Mouse (Mus musculus): Measurements from ENCODE around the gene 2300002M23Rik. TPM values are rescaled to one million over a fixed set of nuclear protein-coding genes. Genes with fewer than 3 reads are reported as not detected.

2300002M23Rik gene
- polyA plus RNA-seq, 1 experiment from 2014 or later, result not detected

GRCm38 (mm10) chr17:35591219-35591578 is 23.9 kb downstream of the 2300002M23Rik start:
- no peak overlapping the region for H3K27ac ChIP-seq (ENCODE audit: low read depth)
- no peak for TF ChIP-seq CTCF (IDR thresholded peaks at IDR 0.05; ENCODE audit: low read depth)
- TF ChIP-seq EP300 (IDR thresholded peaks at IDR 0.05; ENCODE audit: low read depth), result no peak

GRCm38 (mm10) chr17:35591731-35592130 is 24.5 kb downstream of the 2300002M23Rik start:
- no peak for DNase-seq
- Histone ChIP-seq H3K9me3 (ENCODE audit: low read length) (no peaks in the 10 kb centered on the region), H3K27ac (ENCODE audit: low read depth) (no peak overlapping the region), H3K36me3 (replicated peaks; ENCODE audit: insufficient read depth, low read length) (no peaks in the 10 kb centered on the region), H3K4me3 (ENCODE audit: low read depth, low read length) (no peak overlapping the region), H3K4me1 (ENCODE audit: insufficient read depth) (no peaks in the 10 kb centered on the region), H3K27me3 (ENCODE audit: insufficient read depth, low read length) (no peaks in the 10 kb centered on the region), H3K9ac (replicated peaks) (no peak overlapping the region), H3K4me2 (ENCODE audit: low read depth, low read length) (no peak overlapping the region)
- WGBS (ENCODE audit: insufficient replicate concordance), result 84% methylated on average over 15 of the region's 15 CpGs
- TF ChIP-seq CTCF (IDR thresholded peaks at IDR 0.05; ENCODE audit: low read depth), result no peak
- no peak for TF ChIP-seq EP300 (IDR thresholded peaks at IDR 0.05; ENCODE audit: low read depth)
- no peak for ATAC-seq

More at GRCm38 (mm10) chr17:35591219-35591578, 23.9 kb downstream of the 2300002M23Rik start:
- WGBS (ENCODE audit: insufficient replicate concordance), result 93% methylated on average over 7 of the region's 7 CpGs
- Histone ChIP-seq H3K4me1 (ENCODE audit: insufficient read depth) (no peaks in the 10 kb centered on the region), H3K36me3 (replicated peaks; ENCODE audit: insufficient read depth, low read length) (no peaks in the 10 kb centered on the region), H3K9ac (replicated peaks) (no peak overlapping the region), H3K4me3 (ENCODE audit: low read depth, low read length) (no peak overlapping the region), H3K27me3 (ENCODE audit: insufficient read depth, low read length) (no peaks in the 10 kb centered on the region), H3K4me2 (ENCODE audit: low read depth, low read length) (no peak overlapping the region), H3K9me3 (ENCODE audit: low read length) (no peaks in the 10 kb centered on the region)
- ATAC-seq (no peak), DNase-seq (no peak)

- DNase-seq, result no peak
- H3K27ac ChIP-seq (ENCODE audit: low read depth), result no peak overlapping the region
- TF ChIP-seq CTCF (IDR thresholded peaks at IDR 0.05; ENCODE audit: low read depth) (no peak), EP300 (IDR thresholded peaks at IDR 0.05; ENCODE audit: low read depth) (no peak)
- no peak overlapping the region for H3K4me3 ChIP-seq (ENCODE audit: low read depth, low read length)
- 67% methylated on average over 9 of the region's 9 CpGs for WGBS (ENCODE audit: insufficient replicate concordance)
- no peaks in the 10 kb centered on the region for H3K4me1 ChIP-seq (ENCODE audit: insufficient read depth)
- ATAC-seq, result no peak
- H3K27me3 ChIP-seq (ENCODE audit: insufficient read depth, low read length), result no peaks in the 10 kb centered on the region
- no peaks in the 10 kb centered on the region for H3K36me3 ChIP-seq (replicated peaks; ENCODE audit: insufficient read depth, low read length)
- no peaks in the 10 kb centered on the region for H3K9me3 ChIP-seq (ENCODE audit: low read length)
- H3K9ac ChIP-seq (replicated peaks), result no peak overlapping the region
- H3K4me2 ChIP-seq (ENCODE audit: low read depth, low read length), result no peak overlapping the region
Observed at GRCm38 (mm10) chr17:35592131-35592530, 24.9 kb downstream of the 2300002M23Rik start.

GRCm38 (mm10) chr17:35593786-35594185 is 26.5 kb downstream of the 2300002M23Rik start:
- Histone ChIP-seq H3K4me1 (ENCODE audit: insufficient read depth) (no peaks in the 10 kb centered on the region), H3K36me3 (replicated peaks; ENCODE audit: insufficient read depth, low read length) (no peaks in the 10 kb centered on the region), H3K9ac (replicated peaks) (no peak overlapping the region), H3K27ac (ENCODE audit: low read depth) (no peak overlapping the region), H3K27me3 (ENCODE audit: insufficient read depth, low read length) (no peaks in the 10 kb centered on the region), H3K4me2 (ENCODE audit: low read depth, low read length) (no peak overlapping the region), H3K4me3 (ENCODE audit: low read depth, low read length) (no peak overlapping the region), H3K9me3 (ENCODE audit: low read length) (no peaks in the 10 kb centered on the region)
- no peak for ATAC-seq
- TF ChIP-seq EP300 (IDR thresholded peaks at IDR 0.05; ENCODE audit: low read depth) (no peak), CTCF (IDR thresholded peaks at IDR 0.05; ENCODE audit: low read depth) (no peak)
- DNase-seq, result no peak
- WGBS (ENCODE audit: insufficient replicate concordance), result 34% methylated on average over 4 of the region's 4 CpGs

- Histone ChIP-seq H3K4me2 (ENCODE audit: low read depth, low read length) (no peak overlapping the region), H3K36me3 (replicated peaks; ENCODE audit: insufficient read depth, low read length) (no peaks in the 10 kb centered on the region), H3K27me3 (ENCODE audit: insufficient read depth, low read length) (no peaks in the 10 kb centered on the region), H3K9ac (replicated peaks) (no peak overlapping the region), H3K4me3 (ENCODE audit: low read depth, low read length) (no peak overlapping the region), H3K27ac (ENCODE audit: low read depth) (no peak overlapping the region), H3K9me3 (ENCODE audit: low read length) (no peaks in the 10 kb centered on the region), H3K4me1 (ENCODE audit: insufficient read depth) (no peaks in the 10 kb centered on the region)
- no peak for DNase-seq
- WGBS (ENCODE audit: insufficient replicate concordance), result 79% methylated on average over 7 of the region's 7 CpGs
- no peak for ATAC-seq
- TF ChIP-seq EP300 (IDR thresholded peaks at IDR 0.05; ENCODE audit: low read depth) (no peak), CTCF (IDR thresholded peaks at IDR 0.05; ENCODE audit: low read depth) (no peak)
Observed at GRCm38 (mm10) chr17:35594456-35594855, 27.2 kb downstream of the 2300002M23Rik start.

- H3K9me3 ChIP-seq (ENCODE audit: low read length), result no peaks in the 10 kb centered on the region
- no peak for DNase-seq
- no peaks in the 10 kb centered on the region for H3K27me3 ChIP-seq (ENCODE audit: insufficient read depth, low read length)
- no peak for TF ChIP-seq EP300 (IDR thresholded peaks at IDR 0.05; ENCODE audit: low read depth)
- TF ChIP-seq CTCF (IDR thresholded peaks at IDR 0.05; ENCODE audit: low read depth), result no peak
- H3K4me2 ChIP-seq (ENCODE audit: low read depth, low read length), result no peak overlapping the region
- no peaks in the 10 kb centered on the region for H3K4me1 ChIP-seq (ENCODE audit: insufficient read depth)
- no peaks in the 10 kb centered on the region for H3K36me3 ChIP-seq (replicated peaks; ENCODE audit: insufficient read depth, low read length)
- H3K9ac ChIP-seq (replicated peaks), result no peak overlapping the region
- ATAC-seq, result no peak
- H3K27ac ChIP-seq (ENCODE audit: low read depth), result no peak overlapping the region
- WGBS (ENCODE audit: insufficient replicate concordance), result 76% methylated on average over 3 of the region's 3 CpGs
- H3K4me3 ChIP-seq (ENCODE audit: low read depth, low read length), result no peak overlapping the region
Observed at GRCm38 (mm10) chr17:35597399-35597798, 30.1 kb downstream of the 2300002M23Rik start.

GRCm38 (mm10) chr17:35601249-35601648 is 34.0 kb downstream of the 2300002M23Rik start, which contains the start of gene Sfta2:
TSS of gene Sfta2 (plus strand) at chr17:35601549.
- H3K9me3 ChIP-seq (ENCODE audit: low read length), result no peaks in the 10 kb centered on the region
- H3K4me2 ChIP-seq (ENCODE audit: low read depth, low read length), result no peak within 1 kb of the TSS
- H3K27ac ChIP-seq (ENCODE audit: low read depth), result no peak within 1 kb of the TSS
- WGBS (ENCODE audit: insufficient replicate concordance), result 49% methylated on average over 2 of the region's 2 CpGs
- no peaks in the 10 kb centered on the region for H3K4me1 ChIP-seq (ENCODE audit: insufficient read depth)
- no peak within 1 kb of the TSS for H3K4me3 ChIP-seq (ENCODE audit: low read depth, low read length)
- TF ChIP-seq EP300 (IDR thresholded peaks at IDR 0.05; ENCODE audit: low read depth), result no peak
- no peak for TF ChIP-seq CTCF (IDR thresholded peaks at IDR 0.05; ENCODE audit: low read depth)
- no peak within 1 kb of the TSS for H3K9ac ChIP-seq (replicated peaks)
- H3K27me3 ChIP-seq (ENCODE audit: insufficient read depth, low read length), result no peaks in the 10 kb centered on the region
- no peak for ATAC-seq
- H3K36me3 ChIP-seq (replicated peaks; ENCODE audit: insufficient read depth, low read length), result no peaks in the 10 kb centered on the region
- DNase-seq, result no peak

All from liver, postnatal 0 days (tissue).